Comparison of ENCODE assay signal across 8 mouse cellular contexts in the genomic region with DNA sequence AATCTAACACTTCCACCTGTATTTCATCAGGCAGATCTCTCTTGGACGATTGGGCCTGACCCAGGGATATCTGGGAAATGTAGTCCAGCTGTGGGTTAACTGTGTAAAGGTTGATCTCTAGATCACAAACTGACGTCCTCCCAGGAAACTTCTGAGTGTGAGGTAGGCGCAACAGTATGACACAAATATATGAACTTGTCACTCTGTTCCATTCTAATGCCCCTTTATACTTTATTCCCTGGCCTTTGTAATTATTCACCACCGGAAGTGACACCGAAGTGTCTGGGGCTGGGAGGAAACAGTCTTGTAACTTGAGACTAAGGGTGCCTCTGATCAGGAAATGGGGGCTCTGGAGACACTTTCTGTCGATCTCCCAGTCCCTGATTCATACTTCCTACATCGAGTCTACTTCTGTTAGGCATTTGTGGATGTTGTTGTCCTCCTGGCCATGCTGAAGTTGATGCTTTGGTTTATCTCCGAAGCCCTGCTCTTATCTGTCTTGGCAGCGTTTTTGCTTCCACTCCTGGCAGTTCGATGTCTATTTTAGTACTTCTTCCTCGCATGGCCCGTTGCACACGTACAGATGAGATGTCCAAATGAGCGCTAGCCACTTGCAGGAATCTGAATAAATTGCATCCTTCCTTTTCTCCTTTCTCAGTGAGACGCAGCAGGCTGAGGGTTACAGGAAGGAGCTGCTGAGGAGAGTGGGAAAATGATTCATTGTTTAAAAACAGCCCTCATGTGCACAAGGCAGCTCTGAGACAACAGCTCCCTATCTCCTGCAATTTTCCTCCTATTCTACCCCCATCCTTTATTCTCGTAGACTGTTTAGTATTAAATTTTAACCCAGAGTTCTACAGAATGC.
DNase-seq lines count a peak whose midpoint lies in the region; ATAC-seq and TF ChIP-seq lines count a peak whose summit lies in the region.

No protein-coding gene starts in this region.

- whole genome bisulfite sequencing in limb, embryonic 12.5 days, result 47% methylated on average over 16 of the region's 16 CpGs
- WGBS in neural tube, embryonic 15.5 days, result 53% methylated on average over 16 of the region's 16 CpGs

- H3K27me3 ChIP-seq in testis, adult 2 months (ENCODE audit: control insufficient read depth, insufficient read depth, low read length), result no peaks in the 10 kb centered on the region
- no peaks in the 10 kb centered on the region for H3K27me3 ChIP-seq in limb, embryonic 12.5 days
- no peaks in the 10 kb centered on the region for H3K27me3 ChIP-seq in neural tube, embryonic 15.5 days (replicated peaks)

- TF ChIP-seq CTCF in testis, adult 2 months (IDR thresholded peaks at IDR 0.05; ENCODE audit: control insufficient read depth, insufficient read depth, insufficient replicate concordance, low read depth, low read length), result no peak

- H3K9ac ChIP-seq in limb, embryonic 12.5 days (replicated peaks), result no peak overlapping the region
- H3K9ac ChIP-seq in neural tube, embryonic 15.5 days (replicated peaks), result no peak overlapping the region

- H3K36me3 ChIP-seq in testis, adult 2 months (ENCODE audit: control insufficient read depth, insufficient read depth, low read length), result no peaks in the 10 kb centered on the region
- H3K36me3 ChIP-seq in limb, embryonic 12.5 days, result no peaks in the 10 kb centered on the region
- H3K36me3 ChIP-seq in neural tube, embryonic 15.5 days, result no peaks in the 10 kb centered on the region

- peak overlapping the region; percentile 42 for H3K4me2 ChIP-seq in limb, embryonic 12.5 days
- H3K4me2 ChIP-seq in neural tube, embryonic 15.5 days, result peak overlapping the region; percentile 19; the same call in 1 of the 2 replicates

- peak overlapping the region; percentile 16; the same call in 1 of the 2 replicates for H3K27ac ChIP-seq in testis, adult 2 months (ENCODE audit: control insufficient read depth, insufficient read depth, low read depth, low read length)
- 0 out of 2 replicates have a peak overlapping the region, but pooled peaks have one; percentile 8 for H3K27ac ChIP-seq in limb, embryonic 12.5 days
- H3K27ac ChIP-seq in neural tube, embryonic 15.5 days (replicated peaks), result no peak overlapping the region

- H3K4me3 ChIP-seq in testis, adult 2 months (ENCODE audit: control insufficient read depth, low read depth, low read length), result peak overlapping the region; percentile 52
- H3K4me3 ChIP-seq in limb, embryonic 12.5 days (replicated peaks), result peak overlapping the region; percentile 10; the same call in 1 of the 2 replicates
- H3K4me3 ChIP-seq in neural tube, embryonic 15.5 days (replicated peaks), result no peak overlapping the region

- no peaks in the 10 kb centered on the region for H3K9me3 ChIP-seq in limb, embryonic 12.5 days
- no peaks in the 10 kb centered on the region for H3K9me3 ChIP-seq in neural tube, embryonic 15.5 days (replicated peaks)

- no peak for TF ChIP-seq POLR2A in testis, adult 2 months (IDR thresholded peaks at IDR 0.05; ENCODE audit: control insufficient read depth, low read depth, low read length)

- no peak for DNase-seq in testis, postnatal 14 days (ENCODE audit: low spot score)
- DNase-seq in heart, postnatal 10 days, result peak; percentile 26 to 41
- no peak for DNase-seq in right cerebral cortex, postnatal 4 days
- DNase-seq in adrenal gland, postnatal 10 days, result no peak
- DNase-seq in cerebellum, postnatal 36 days, result no peak

- intact Hi-C loops in heart, postnatal 10 days (cut with DNase I), result loop anchor here (5.0 kb wide), 1 partner anchor 80 kb away; a partner anchor contains a TSS

- ATAC-seq in limb, embryonic 12.5 days (ENCODE audit: insufficient number of reproducible peaks, insufficient read depth, low FRiP score, low TSS enrichment, low read depth), result 0 out of 2 replicates have a peak, but pooled peaks have one; percentile 33
- no peak for ATAC-seq in neural tube, embryonic 15.5 days (ENCODE audit: low FRiP score)

- no peaks in the 10 kb centered on the region for H3K4me1 ChIP-seq in testis, adult 2 months (ENCODE audit: control insufficient read depth, insufficient read depth, low read length)
- peaks cover 9% of the 10 kb centered on the region; the same call in 1 of the 2 replicates for H3K4me1 ChIP-seq in limb, embryonic 12.5 days (replicated peaks)
- H3K4me1 ChIP-seq in neural tube, embryonic 15.5 days, result no peaks in the 10 kb centered on the region

Comparison
In these comparisons a context has a peak if more than half of its experiments do, and no peak if none do; other contexts are left out.
1. DNase-seq: peak in heart, postnatal 10 days (2 of 2); none in testis, postnatal 14 days (single experiment), right cerebral cortex, postnatal 4 days (single experiment), adrenal gland, postnatal 10 days (single experiment) and cerebellum, postnatal 36 days (0 of 2).